Mouse (Mus musculus) urinary bladder, postnatal 36 days (tissue): Measurements from ENCODE around the gene Chad.

Experiments
- DNase-seq, 2 experiments: peaks; one replicate each; pipeline ENCODE4 v3.0.0; 2022; ENCODE audit warnings: low spot score in 2 of 2, mixed read lengths in 1 of 2

Gene Chad

DNA sequence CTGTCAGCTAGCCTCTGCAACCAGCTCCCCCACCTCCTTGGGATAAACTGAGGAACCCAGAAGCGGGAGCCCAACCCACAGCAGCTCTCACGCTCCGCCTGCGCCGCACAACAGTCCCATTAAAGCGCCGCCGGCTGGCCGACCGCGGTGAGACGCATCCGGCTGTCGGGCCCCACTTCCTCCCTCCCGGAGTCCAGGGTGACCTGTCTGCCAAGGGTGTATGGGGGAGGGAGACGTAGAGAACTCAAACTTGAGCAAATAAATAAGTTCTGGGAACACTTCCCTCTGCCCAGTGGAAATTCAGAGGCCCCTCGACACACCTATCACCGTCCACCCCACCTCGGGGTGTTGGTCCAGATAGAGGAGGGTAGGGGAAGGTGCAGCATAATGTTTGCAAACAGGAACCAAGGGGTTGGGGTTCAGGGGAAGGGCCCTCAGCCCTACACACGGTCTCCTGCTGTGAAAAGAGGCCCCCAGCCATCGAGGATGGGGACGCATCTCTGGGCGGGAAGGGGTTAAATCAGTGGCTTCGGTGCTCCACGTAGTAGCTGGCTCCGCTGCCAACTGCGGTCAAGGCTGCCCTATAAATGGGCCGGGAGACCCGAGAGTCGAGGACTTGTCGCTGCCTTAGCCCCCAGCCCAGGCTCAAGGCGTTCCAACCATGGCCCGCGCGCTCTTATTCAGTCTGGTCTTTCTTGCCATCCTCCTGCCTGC is at the start of gene Chad:
Gene Chad (plus strand): TSS at position 611 of the 714 bp plus-strand sequence.
- DNase-seq: peak in 1 of 2 experiments; percentile 39

DNA sequence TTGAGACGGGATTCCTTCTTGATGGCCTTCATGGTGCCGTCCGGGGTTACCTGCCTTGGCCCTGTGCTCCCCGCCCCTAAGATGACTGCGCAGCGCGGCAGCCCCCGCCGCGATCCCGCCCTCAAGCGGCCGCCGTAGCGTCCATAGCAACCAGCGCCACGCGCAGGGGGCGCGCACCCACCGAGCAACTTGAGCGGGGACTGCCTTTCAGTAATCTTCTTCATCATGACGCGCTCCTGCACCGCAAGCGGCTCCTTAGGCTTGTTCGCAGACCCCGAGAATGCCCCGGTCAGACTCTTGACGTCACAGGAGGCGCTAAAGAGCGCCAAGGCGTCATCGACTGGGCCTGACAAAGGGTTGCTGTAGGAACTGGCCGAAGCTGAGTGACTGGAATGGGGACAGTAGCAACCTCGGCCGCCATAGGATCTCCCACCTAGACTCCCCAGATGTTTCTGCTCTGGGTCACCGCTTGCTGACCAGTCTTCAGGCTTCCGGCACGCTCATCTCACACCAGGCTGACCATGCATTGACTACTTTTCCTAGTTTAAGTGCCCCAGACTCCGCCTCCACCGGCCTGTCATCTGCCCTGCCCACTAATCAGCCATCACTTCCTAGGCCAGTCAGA is 43.5 kb upstream of the Chad start, which contains the start of gene Mycbpap:
Gene Mycbpap (minus strand): TSS at position 524 of the 625 bp plus-strand sequence.
- peak in 1 of 2 experiments; percentile 55 for DNase-seq

DNA sequence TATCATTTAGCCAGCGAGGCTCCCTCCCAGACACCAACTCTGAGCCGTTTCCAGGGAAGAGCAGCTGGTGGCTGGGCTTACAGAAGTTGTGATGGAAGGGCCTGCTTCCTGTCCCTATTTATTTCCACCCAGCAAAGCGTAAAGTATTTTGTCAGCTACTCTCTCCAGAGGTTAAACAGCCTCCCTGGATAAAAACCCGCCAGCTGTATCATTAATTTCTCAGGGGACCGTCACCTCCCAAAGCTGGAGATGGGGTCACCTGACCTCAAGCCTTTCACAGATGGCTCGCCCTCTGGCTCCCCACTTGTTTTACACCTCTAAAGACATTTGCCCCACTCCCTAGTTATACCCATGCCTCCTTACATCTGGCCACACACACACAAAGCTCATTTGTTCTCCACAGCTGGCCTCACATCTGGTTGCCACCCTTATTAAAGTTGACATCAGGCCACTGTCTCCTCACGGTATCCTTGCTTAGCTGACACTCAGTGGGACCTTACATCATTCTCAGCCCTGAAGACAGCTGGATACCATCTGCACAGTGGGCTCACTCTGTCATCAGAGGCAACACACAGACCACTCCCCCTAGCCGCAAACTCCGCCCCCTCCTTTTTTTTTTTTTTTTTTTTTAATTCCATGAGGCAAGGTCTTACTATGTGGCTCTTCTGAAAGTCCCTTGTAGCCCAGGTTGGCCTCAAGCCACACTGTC is 38.5 kb upstream of the Chad start:
- no peak for DNase-seq

DNA sequence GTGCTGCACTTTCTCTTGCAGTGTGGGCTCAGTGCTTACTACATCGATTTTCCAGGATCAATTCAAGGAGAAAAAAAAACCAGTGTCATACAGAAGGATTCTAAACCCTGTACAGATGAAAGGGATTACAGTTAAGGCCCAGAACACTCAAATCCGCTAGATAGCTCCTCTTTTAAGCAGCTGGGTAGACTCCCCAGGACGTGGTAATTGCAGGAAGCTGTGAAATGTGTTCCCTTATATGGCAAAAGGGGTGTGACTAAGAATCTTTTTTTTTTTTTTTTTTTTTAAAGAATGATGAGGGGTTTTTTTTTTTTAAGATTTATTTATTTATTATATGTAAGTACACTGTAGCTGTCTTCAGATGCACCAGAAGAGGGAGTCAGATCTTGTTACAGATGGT is 36.0 kb upstream of the Chad start:
- DNase-seq: no peak

DNA sequence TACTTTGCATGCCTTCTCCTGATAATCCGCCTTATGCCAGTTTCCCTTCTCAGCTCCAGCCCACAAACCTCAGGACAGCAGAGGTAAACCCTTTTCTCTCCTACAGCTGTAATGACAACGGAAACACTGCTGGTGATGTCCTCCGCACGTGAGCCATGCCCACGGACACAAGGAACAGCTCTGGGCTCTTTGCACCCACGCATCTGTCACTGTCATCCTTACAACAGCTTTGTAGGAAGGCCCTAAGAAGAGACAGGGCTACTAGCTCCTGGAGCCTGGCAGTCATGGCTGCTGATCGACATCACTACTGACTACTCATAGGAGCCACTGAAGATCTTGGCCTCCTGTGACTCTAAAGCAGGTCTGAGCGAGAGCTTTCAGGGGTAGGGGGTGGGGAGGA is 31.7 kb upstream of the Chad start:
- DNase-seq: no peak

DNA sequence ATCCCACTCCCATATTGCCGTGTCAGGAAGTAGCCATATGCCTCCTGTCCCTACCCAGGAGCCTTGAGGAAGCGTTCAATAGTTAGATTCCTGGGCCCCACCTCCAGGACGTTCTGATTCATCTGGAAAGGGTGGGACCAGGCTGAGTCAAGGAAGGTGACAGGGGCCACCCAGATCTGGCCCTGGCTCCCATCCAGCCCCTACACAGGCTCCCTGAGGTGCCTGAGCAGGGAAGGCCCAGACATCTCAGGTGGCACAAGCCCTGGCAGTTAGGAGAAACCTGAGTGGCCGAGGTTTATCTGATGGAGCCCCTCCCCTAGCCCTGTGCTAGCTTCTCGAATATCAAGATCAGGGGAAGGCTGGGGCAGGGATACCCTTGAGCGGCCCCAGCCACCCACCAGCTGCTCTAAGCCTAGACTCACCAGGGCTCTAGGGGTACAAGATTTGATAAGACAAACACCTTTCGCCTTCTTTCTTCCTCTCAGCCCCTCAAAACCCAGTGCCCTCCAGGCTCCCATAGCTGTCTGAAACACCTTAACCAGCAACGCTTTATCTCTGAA is 26.0 kb upstream of the Chad start:
- DNase-seq: peak; percentile 36 to 70

DNA sequence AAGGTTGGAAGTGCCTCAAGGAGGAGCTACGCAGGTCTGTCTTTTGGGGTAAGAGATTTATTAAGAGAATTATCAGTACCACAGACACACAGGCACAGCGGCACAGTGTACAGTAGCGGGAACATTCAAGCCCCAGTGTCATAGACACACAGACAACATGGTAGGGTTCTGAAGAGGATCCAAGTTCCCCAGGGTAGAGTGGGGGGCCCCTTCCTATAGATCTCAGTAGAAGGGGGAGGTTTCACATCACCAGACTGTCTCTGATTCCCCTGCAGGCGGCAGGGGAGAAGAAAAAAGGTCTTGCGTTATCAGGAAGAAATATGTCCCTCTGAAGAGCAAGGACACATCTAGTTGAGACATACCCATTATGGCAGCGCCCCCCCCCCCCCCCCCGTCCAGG is 25.1 kb upstream of the Chad start:
- no peak for DNase-seq

DNA sequence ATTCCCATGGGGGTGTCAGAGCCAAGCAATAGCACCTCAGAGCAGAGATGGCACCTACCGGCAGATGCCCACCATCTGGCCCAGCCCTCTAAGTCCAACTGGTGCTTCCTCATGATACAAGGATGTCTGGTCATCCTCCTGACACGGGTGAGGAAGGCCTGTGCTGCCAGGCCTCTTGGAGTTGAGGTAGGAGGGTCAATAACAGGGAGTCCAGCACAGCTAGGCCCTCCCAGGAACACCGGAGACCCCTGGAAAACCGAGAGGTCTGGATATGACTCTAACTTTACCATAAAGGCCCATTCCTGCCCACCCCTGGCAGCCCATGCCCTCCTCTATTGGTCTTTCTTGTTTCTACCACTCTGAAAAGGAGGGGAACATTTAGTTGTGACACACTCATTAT is 22.4 kb upstream of the Chad start:
- no peak for DNase-seq

DNA sequence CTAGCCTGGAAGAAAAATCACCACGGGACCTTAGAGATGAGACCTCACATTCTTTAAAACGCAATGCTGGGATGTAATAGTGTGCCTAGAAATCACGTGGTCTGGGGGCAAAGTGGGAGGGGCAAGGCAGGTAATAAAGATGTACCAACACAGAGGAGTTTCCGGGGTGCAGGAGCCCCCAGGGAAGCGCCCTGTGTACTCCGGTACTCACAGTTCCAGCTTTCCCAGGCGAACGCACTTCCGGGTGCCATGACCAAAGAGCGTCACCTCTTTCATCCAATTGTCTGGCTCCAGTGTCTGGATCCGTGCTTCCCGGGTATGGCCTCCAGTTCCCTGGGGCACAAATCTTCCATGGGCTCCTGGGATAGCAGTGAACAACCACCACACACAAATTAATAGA is 21.5 kb upstream of the Chad start:
- no peak for DNase-seq

DNA sequence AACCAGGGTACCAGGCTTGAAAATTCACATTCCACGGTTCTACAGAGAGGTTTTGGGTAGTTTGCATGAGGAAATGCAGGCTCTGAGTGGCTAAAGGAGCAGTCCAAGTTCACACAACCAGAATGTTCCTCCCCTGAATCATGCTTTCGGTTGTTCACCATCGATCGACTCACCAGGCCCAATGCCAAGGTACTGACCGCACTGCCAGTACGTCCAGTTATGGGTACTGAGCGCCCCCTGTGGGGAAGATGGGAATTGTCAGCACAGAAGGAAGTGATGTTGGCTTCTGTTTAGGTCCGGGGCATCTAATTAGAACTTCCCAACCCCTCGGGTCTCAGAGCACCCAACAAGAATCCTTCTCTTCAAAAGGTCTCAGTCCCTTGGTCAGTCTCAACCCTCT is 20.9 kb upstream of the Chad start:
- DNase-seq: peak; percentile 95 to 96

DNA sequence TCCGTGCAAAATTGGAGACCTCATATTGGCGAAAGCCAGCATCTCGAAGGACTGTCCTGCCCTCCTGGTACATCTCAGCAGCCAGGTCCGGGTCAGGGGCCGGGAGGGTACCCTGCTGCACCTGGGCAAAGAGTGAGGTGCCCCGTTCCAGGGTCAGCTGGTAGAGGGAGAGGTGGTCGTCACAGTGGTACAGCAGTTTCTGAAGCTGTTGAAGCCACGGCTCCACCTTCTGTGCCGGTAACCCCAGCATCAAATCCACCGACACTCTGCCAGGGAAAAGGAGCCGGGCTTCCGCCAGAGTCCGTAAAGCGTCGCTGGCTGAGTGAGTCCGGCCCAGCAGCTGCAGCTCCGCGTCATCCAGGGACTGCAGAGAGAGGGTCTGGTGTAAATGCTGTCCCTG is 20.4 kb upstream of the Chad start:
- DNase-seq: no peak

DNA sequence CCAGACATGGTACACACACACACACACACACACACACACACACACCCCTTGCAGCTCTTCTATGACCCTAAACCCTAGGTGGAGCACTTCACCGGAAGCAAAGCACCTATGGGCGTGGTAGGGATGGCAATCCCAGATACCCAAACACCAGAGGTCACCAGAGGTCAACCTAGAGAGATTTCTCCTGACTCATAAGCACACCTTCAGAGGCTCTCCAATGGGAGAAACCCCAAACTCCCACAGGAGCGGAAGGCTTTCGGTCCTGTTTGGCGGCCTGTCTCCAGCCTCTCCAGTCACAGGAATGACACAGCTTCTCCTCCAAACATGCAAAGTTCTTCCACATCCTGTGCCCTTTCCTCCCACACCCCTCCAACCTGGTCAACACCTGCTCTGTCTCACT is 18.5 kb upstream of the Chad start:
- DNase-seq: no peak

DNA sequence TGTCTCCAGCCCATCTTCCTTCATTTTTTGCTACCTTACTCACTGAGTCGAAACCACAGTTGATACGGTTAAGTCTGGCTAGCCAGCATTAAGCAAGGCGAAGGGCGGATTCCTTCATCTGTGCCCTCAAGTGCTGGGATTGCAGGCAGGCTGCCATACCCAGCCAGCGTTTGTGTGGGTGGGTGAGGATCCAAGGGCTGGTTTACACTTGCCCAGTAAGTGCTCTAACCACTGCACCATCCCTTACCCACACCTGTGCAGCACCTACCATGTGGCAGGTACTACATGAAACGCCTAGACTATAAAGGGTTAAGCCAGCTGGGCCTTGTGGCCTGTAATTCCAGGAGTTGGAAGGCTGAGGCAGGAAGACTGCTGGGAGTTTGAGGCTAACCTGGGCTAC is 17.6 kb upstream of the Chad start:
- DNase-seq: no peak

DNA sequence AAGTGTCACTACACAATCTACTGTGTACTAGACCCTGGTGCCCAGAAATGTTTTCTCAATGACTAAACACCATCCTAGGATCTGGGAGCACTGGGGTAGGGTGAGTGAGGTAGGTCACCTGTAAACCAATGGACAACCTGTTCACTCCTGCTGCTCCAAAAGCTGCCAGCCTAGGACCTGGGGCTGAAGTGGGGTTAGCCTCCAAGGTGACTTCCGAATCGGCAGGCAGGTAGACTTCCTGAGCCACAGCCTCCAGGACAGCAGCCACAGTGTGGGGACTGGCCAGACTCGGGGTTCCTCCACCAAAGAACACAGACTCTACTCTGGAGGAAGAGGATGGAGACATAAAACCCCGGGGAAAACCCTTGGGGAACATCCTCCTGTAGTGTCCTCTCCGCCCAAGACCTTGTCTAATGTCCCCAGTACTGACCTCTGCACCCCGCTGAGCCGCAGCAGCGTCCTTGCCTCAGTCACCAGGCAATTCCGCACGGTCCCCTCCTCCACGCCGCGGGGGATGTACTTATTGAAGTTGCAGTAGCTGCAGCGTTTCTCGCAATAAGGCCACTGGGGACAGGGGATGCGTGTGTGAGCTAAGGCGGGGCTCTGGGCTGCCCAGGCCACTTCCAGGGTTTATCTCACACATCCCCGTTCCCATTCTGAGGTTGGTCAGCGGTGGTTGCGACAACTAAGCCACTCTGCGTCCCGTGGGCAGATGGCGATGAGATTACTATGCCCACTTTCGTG is 16.6 kb upstream of the Chad start:
- peak; percentile 30 to 56 for DNase-seq

DNA sequence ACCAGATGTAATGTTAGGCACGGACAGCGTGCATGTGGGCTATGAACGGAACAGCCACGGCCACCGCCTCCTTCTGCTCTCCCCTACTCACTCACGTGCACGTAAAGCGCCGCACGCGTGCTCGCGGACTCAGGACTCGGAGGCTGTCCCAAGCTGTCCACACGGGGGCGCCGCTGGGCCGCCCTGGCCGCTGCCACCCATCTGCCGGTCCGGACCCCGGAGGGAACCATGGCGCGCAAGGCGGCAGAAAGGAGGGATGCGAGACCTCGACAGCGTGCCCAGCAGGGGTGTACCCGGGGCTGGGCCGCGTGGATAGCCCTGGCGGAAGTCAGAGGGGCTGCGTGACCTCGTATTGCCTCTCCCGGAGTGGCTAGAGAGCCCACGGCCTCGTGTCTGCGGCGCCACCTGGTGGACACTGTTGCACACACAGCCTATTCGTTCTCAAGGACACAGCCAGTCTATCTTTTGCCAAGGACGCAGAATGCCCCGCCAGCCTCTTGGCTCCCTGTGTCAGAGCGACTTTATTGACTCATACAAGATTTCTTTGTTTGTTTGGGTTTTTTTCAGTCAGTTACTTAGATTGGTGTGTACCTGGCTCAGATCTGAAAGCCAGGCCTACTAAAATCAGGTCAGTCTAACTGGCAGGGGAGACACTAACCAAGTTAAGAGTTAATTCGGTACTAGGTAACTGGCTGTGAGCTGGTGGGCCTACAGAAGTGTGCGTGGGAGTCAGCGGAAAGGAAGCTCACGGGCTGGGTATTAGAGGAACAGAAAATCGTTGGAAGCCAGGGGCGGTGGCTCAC is 15.8 kb upstream of the Chad start, which contains the start of gene Rsad1:
Gene Rsad1 (minus strand): TSS at position 368 of the 803 bp plus-strand sequence.
- peak; percentile 95 for DNase-seq

DNA sequence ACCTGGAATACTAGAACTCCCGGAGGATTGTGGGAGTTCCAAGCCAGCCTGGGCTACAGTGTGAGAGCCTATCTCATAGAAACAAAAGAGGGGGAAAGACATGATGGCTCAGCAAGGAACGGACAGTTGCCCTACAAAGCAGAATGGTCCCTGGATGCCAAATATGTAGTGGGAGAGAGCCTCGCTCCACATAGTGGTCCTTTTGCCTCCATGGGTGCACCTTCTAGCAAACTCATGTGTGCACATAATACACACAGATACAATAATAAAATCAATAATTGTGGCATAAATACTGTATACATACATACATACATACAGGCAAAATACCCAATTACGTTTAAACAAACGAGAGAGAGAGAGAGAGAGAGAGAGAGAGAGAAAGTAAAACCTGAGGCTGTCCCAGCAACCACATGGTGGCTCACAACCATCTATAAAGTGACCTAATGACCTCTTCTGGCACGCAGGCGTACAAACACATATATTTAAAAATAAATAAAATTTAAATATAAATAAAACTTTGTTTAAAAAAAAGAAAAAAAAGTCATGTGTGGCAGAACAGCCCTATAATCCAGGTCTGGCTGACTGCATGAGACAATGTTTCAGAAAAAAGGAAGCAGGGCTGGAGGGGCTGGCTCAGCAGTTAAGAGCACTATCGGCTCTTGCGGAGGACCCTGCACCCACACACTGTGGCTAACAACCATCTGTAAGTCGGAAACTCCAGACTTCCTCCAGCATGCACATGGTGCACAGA is 15.0 kb upstream of the Chad start:
- no peak for DNase-seq

DNA sequence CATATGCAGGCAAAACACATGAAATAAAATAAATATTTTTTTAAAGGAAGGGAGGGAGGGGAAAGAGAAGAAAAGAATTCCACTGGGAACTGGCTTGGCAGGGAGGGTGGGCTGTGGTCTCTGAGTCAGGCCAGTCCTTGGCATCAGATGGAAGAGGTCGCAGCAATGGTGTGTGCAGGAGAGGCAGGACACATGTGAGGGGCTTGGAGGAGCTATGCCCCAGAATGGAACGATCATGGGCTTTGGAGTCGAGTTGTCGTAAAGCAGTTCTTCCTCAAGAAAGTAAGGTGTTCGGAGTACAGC is 14.5 kb upstream of the Chad start:
- no peak for DNase-seq

DNA sequence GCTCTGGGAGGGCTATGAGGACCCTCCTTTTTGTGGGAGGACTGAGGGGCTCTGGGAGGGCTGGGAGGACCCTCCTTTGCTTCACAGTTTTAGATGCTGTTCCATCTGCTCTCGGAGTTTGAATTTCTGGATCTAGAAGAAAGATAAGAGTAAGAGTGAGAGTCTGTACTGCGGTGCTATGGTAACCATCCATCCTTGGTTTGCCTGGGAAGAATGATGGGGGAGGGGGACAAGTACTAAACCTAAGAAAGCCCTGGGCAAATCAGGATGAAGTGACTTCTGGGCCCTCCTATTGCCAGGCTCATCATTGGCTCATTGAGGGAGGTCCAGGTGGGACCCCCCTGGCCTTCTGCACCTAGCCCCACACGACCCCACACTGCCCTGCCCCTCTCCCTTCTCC is 6.6 kb upstream of the Chad start:
- no peak for DNase-seq

DNA sequence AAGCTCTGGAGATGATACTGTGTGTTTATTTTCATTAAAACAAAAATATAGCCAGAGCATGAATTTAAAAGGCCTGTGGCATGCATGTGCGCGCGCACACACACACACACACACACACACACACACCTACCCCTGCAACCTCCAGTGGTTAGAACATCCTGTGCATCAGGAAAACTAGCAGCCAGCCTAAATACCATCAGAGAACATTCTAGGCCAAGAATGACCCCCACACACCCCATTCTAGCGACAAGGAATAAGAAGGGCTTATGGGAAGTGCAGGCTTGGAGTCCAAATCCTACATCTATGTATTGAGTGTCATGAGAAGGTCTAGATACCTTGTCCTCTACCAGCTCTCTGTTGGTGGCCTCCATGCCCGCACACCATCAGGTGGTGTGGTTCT is 1.5 kb upstream of the Chad start:
- no peak for DNase-seq

DNA sequence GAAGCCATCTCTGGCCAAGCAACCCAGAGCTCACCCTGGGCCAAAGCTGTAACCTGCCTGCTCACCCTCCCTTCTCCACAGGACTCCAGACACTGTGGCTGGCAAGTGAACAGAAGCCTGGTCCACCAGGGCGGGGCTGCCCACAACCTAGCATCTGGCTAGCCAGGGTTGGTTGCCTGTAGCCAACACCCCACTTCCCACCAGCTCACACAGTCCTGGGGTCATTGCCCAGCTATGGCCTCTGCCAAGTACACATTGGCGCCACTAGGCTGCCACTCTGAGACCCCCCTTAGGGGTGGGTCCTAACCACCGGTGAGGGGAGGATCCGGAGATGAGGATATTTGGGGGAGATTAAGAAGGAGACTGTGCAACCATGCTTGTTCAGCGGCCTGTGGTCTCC is 1.0 kb upstream of the Chad start:
- DNase-seq: no peak

DNA sequence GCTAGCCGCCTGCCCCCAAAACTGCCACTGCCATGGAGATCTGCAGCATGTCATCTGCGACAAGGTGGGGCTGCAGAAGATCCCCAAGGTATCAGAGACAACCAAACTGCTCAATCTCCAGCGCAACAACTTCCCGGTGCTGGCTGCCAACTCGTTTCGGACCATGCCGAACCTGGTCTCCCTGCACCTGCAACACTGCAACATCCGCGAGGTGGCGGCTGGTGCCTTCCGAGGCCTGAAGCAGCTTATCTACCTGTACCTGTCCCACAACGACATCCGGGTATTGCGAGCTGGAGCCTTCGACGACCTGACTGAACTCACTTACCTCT is 268 bp downstream of the Chad start:
- DNase-seq: peak; percentile 29 to 61
